Mouse (Mus musculus): ENCODE data around the gene Adamts12. TPM values are rescaled to one million over a fixed set of nuclear protein-coding genes. Genes with fewer than 3 reads are reported as not detected.

The Adamts12 gene
- polyA plus RNA-seq, 1 experiment from 2014 or later, result 1.7 TPM

- ATAC-seq (ENCODE audit: low FRiP score, low read depth), result no peak
- H3K4me2 ChIP-seq (replicated peaks), result no peak overlapping the region
- H3K9me3 ChIP-seq, result no peaks in the 10 kb centered on the region
- H3K27me3 ChIP-seq (replicated peaks), result no peaks in the 10 kb centered on the region
- H3K27ac ChIP-seq, result no peak overlapping the region
- no peaks in the 10 kb centered on the region for H3K36me3 ChIP-seq
- no peak overlapping the region for H3K9ac ChIP-seq
- peaks cover 12% of the 10 kb centered on the region for H3K4me1 ChIP-seq
- 29% methylated on average over 9 of the region's 9 CpGs for WGBS
- no peak overlapping the region for H3K4me3 ChIP-seq
Measured at GRCm38 (mm10) chr15:11084241-11084992, 19.8 kb downstream of the Adamts12 start.

- peaks cover 12% of the 10 kb centered on the region for H3K4me1 ChIP-seq
- WGBS, result 9% methylated on average over 1 of the region's 1 CpGs
- no peak for ATAC-seq (ENCODE audit: low FRiP score, low read depth)
- H3K27me3 ChIP-seq (replicated peaks), result no peaks in the 10 kb centered on the region
- H3K4me2 ChIP-seq (replicated peaks), result no peak overlapping the region
- no peak overlapping the region for H3K27ac ChIP-seq
- no peak overlapping the region for H3K4me3 ChIP-seq
- no peak overlapping the region for H3K9ac ChIP-seq
- H3K36me3 ChIP-seq, result no peaks in the 10 kb centered on the region
- no peaks in the 10 kb centered on the region for H3K9me3 ChIP-seq
Measured at GRCm38 (mm10) chr15:11084993-11085365, 20.4 kb downstream of the Adamts12 start.

DNA sequence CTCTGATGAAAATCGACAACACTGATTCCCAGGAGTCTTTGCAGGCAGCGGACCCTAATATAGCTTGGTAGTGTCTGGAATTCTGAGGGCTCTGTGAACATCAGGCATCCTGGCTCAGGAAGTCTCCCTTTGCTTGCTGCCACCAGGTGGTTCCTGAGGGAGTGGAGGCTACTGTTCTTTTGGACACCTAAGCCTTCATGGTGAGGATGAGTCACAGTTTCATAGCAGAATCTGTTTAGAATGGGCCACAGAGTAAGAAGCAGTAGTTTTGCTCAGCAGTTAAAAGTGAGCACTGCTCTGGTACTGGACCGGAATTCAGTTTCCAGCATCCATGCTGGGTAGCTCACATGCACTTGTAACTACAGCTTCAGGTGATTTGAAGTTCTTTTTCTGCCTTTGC is 24.9 kb downstream of the Adamts12 start:
- Histone ChIP-seq H3K4me1 (peaks cover 7% of the 10 kb centered on the region; the same call in 1 of the 2 replicates), H3K27me3 (replicated peaks) (no peaks in the 10 kb centered on the region), H3K9me3 (no peaks in the 10 kb centered on the region), H3K4me3 (no peak overlapping the region), H3K36me3 (no peaks in the 10 kb centered on the region), H3K9ac (no peak overlapping the region), H3K27ac (no peak overlapping the region), H3K4me2 (replicated peaks) (no peak overlapping the region)
- 88% methylated on average over 3 of the region's 3 CpGs for WGBS
- no peak for ATAC-seq (ENCODE audit: low FRiP score, low read depth)

DNA sequence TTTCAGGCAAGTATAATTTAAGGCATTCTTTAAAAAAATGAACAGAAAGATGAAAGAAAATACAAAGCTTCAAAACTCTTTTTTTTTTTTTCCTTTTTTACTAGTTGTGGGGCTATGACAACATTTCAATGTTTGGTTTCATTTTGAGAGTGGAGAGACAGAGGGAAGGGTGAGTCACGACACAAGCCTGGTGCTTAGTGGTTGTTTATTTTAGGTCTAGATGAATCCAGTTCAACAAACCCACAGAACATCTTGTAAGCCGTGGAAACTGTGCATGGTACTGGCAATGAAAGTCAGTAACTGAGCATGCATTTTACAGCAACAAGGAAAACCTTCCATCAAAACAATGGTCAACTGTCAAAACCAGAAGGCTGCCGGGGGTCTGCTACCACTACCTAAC is 31.0 kb downstream of the Adamts12 start:
- Histone ChIP-seq H3K4me1 (0 out of 2 replicates have a peak, but pooled peaks cover 2% of the 10 kb centered on the region), H3K4me2 (replicated peaks) (no peak overlapping the region), H3K36me3 (no peaks in the 10 kb centered on the region), H3K27me3 (replicated peaks) (no peaks in the 10 kb centered on the region), H3K9ac (no peak overlapping the region), H3K27ac (no peak overlapping the region), H3K4me3 (no peak overlapping the region), H3K9me3 (no peaks in the 10 kb centered on the region)
- ATAC-seq (ENCODE audit: low FRiP score, low read depth), result no peak
- WGBS, result 83% methylated on average over 3 of the region's 3 CpGs

- H3K4me3 ChIP-seq, result no peak overlapping the region
- 0 out of 2 replicates have a peak, but pooled peaks cover 2% of the 10 kb centered on the region for H3K4me1 ChIP-seq
- H3K9me3 ChIP-seq, result no peaks in the 10 kb centered on the region
- H3K27me3 ChIP-seq (replicated peaks), result no peaks in the 10 kb centered on the region
- ATAC-seq (ENCODE audit: low FRiP score, low read depth), result no peak
- 51% methylated on average over 4 of the region's 4 CpGs for WGBS
- H3K9ac ChIP-seq, result no peak overlapping the region
- H3K36me3 ChIP-seq, result no peaks in the 10 kb centered on the region
- H3K27ac ChIP-seq, result no peak overlapping the region
- no peak overlapping the region for H3K4me2 ChIP-seq (replicated peaks)
Measured at GRCm38 (mm10) chr15:11097967-11098702, 33.5 kb downstream of the Adamts12 start.

DNA sequence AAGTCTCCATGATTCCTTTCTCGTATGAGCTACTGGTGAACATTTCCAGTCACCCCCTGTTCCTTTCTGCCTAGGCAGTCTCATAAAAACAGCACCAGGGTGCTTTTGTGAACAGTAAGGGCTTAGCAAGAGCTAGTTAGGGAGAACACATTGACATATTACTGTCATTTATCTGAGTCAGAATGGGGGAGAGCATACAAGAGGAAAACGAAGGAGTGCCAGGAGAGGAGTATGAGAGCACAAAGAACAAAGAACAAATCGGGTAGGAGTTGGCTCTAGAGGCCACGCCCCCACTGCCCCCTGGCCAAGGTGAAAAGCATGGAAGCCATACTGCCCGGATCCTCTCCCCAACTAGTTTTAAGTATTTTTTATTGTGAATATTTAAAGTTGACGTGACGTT is 34.4 kb downstream of the Adamts12 start:
- Histone ChIP-seq H3K4me2 (replicated peaks) (no peak overlapping the region), H3K4me1 (0 out of 2 replicates have a peak, but pooled peaks cover 2% of the 10 kb centered on the region), H3K36me3 (no peaks in the 10 kb centered on the region), H3K27me3 (replicated peaks) (no peaks in the 10 kb centered on the region), H3K27ac (no peak overlapping the region), H3K9me3 (no peaks in the 10 kb centered on the region), H3K9ac (no peak overlapping the region), H3K4me3 (no peak overlapping the region)
- peak; percentile 50; the same call in 1 of the 2 replicates for ATAC-seq (ENCODE audit: low FRiP score, low read depth)
- 56% methylated on average over 7 of the region's 7 CpGs for WGBS

DNA sequence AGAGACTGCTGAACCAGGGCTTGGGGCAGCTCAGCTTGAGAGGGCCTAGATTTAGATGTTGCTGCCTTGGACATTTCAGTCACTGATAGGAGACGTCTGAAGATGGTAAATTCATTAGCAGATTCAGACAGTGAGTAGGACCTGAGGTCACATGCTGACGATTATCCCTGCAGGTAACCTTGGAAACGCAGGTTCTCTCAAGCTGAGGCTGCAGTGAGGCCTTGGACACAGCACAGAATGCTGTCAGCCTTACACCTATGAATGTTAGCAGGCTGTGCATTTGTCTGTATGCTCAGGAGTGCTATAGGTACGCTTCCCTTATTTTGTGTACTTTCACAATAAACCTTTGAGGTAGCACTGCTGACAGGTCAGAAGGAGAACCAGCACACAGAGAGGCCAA is 36.3 kb downstream of the Adamts12 start:
- no peak overlapping the region for H3K4me2 ChIP-seq (replicated peaks)
- H3K36me3 ChIP-seq, result no peaks in the 10 kb centered on the region
- H3K9me3 ChIP-seq, result no peaks in the 10 kb centered on the region
- no peaks in the 10 kb centered on the region for H3K27me3 ChIP-seq (replicated peaks)
- H3K9ac ChIP-seq, result no peak overlapping the region
- 79% methylated on average over 4 of the region's 4 CpGs for WGBS
- no peak overlapping the region for H3K4me3 ChIP-seq
- H3K27ac ChIP-seq, result no peak overlapping the region
- ATAC-seq (ENCODE audit: low FRiP score, low read depth), result no peak
- 0 out of 2 replicates have a peak, but pooled peaks cover 2% of the 10 kb centered on the region for H3K4me1 ChIP-seq

DNA sequence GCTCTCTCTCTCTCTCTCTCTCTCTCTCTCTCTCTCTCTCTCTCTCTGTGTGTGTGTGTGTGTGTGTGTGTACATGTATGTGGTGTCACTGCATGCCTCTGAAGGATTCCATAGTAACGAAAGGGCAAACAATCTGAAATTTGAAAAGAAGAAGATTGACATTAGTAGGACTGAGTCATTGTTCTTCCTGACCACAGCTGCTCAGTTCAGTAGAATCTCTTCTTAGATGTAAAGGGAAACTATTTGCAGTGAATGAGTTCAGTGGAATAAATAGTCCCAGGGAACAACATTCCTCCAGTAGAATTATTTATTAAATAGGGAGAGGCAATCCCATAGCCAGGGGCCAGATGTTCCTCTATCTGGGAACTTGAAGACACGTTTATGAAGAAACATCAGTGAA is 40.5 kb downstream of the Adamts12 start:
- no peak overlapping the region for H3K4me2 ChIP-seq (replicated peaks)
- 84% methylated on average over 2 of the region's 2 CpGs for WGBS
- ATAC-seq (ENCODE audit: low FRiP score, low read depth), result no peak

GRCm38 (mm10) chr15:11107376-11107775 is 42.8 kb downstream of the Adamts12 start:
- H3K27ac ChIP-seq, result no peak overlapping the region
- no peaks in the 10 kb centered on the region for H3K36me3 ChIP-seq
- H3K9me3 ChIP-seq, result no peaks in the 10 kb centered on the region
- H3K4me2 ChIP-seq (replicated peaks), result no peak overlapping the region
- no peaks in the 10 kb centered on the region for H3K4me1 ChIP-seq
- H3K4me3 ChIP-seq, result no peak overlapping the region
- H3K27me3 ChIP-seq (replicated peaks), result no peaks in the 10 kb centered on the region
- no peak for ATAC-seq (ENCODE audit: low FRiP score, low read depth)
- 85% methylated on average over 5 of the region's 5 CpGs for WGBS
- H3K9ac ChIP-seq, result no peak overlapping the region

More for the DNA sequence above, 40.5 kb downstream of the Adamts12 start:
- no peaks in the 10 kb centered on the region for H3K4me1 ChIP-seq
- no peak overlapping the region for H3K9ac ChIP-seq
- H3K9me3 ChIP-seq, result no peaks in the 10 kb centered on the region
- no peak overlapping the region for H3K27ac ChIP-seq
- no peaks in the 10 kb centered on the region for H3K27me3 ChIP-seq (replicated peaks)
- no peak overlapping the region for H3K4me3 ChIP-seq
- no peaks in the 10 kb centered on the region for H3K36me3 ChIP-seq

DNA sequence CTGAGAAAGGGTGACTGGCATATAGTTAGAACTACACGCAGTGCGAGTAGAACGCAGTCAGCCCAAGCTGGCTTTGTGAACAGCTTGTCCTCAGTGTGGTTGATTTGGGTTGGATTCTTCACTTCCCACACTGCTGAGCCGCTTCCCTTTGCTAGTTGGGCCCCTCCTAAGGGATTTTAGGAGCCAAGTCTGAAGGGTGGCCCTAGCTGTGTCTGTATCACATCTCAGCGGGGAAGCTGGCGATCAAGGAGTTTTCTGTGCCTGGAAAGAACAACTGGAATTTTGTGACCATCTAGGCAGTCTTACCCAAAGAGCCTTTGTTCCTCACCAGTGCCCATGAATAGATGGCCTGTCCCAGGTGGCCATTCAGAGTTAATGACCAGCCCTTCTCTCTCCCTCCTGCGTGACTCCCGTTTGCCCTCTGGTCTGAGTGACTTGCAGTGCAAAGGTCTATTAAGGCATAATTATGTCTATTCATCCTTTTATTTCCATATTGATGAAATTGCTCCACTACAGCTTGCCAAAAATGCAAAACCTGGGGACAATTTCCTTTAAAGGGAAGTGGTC is 50.1 kb downstream of the Adamts12 start:
- H3K9me3 ChIP-seq, result no peaks in the 10 kb centered on the region
- H3K4me3 ChIP-seq, result no peak overlapping the region
- no peak overlapping the region for H3K9ac ChIP-seq
- ATAC-seq (ENCODE audit: low FRiP score, low read depth), result no peak
- 12% methylated on average over 8 of the region's 8 CpGs for WGBS
- H3K27me3 ChIP-seq (replicated peaks), result no peaks in the 10 kb centered on the region
- no peak overlapping the region for H3K4me2 ChIP-seq (replicated peaks)
- H3K4me1 ChIP-seq, result no peaks in the 10 kb centered on the region
- no peaks in the 10 kb centered on the region for H3K36me3 ChIP-seq
- H3K27ac ChIP-seq, result no peak overlapping the region

DNA sequence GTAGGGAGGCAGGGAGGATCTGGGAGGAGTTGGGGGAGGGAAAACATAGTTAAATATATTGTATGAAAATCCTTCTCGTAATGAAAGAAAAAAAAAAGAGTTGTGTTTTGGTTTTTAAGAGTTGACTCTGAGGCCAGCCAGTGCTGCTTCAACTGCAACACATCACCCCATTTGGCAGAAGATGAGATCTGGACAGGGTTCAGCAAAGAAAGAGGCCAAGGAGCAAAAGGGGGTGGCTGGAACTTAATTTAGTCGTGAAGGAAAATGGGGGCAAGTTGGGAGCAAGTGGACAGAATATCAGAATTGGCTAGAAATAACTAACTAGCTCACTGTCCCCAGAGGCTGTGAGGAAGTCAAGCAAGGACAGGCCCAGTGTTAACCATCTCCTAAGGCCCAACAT is 51.7 kb downstream of the Adamts12 start:
- 70% methylated on average over 2 of the region's 2 CpGs for WGBS
- ATAC-seq (ENCODE audit: low FRiP score, low read depth), result no peak
- no peaks in the 10 kb centered on the region for H3K4me1 ChIP-seq
- no peak overlapping the region for H3K9ac ChIP-seq
- H3K27me3 ChIP-seq (replicated peaks), result no peaks in the 10 kb centered on the region
- no peaks in the 10 kb centered on the region for H3K9me3 ChIP-seq
- H3K4me3 ChIP-seq, result no peak overlapping the region
- no peak overlapping the region for H3K27ac ChIP-seq
- no peak overlapping the region for H3K4me2 ChIP-seq (replicated peaks)
- H3K36me3 ChIP-seq, result no peaks in the 10 kb centered on the region

- H3K4me2 ChIP-seq (replicated peaks), result no peak overlapping the region
- no peaks in the 10 kb centered on the region for H3K9me3 ChIP-seq
- H3K27ac ChIP-seq, result no peak overlapping the region
- no peaks in the 10 kb centered on the region for H3K27me3 ChIP-seq (replicated peaks)
- no peak overlapping the region for H3K4me3 ChIP-seq
- ATAC-seq (ENCODE audit: low FRiP score, low read depth), result no peak
- WGBS, result 84% methylated on average over 3 of the region's 3 CpGs
- no peaks in the 10 kb centered on the region for H3K36me3 ChIP-seq
- H3K4me1 ChIP-seq, result no peaks in the 10 kb centered on the region
- no peak overlapping the region for H3K9ac ChIP-seq
Measured at GRCm38 (mm10) chr15:11116853-11117252, 52.3 kb downstream of the Adamts12 start.

All from neural tube, embryonic 12.5 days (tissue).